Mouse (Mus musculus) lung, embryonic 14.5 days (tissue): Measurements from ENCODE around the gene Yif1b. TPM values are rescaled to one million over a fixed set of nuclear protein-coding genes. Genes with fewer than 3 reads are reported as not detected.

ENCODE experiments used
- ATAC-seq: fragments of 200-750 bp; cut with Nextera tagmentation; 2 replicates; pipeline ENCODE4 v1.8.0; 2017; ENCODE audit warnings: mild to moderate bottlenecking, moderate TSS enrichment, moderate library complexity; ENCODE audit not compliant: insufficient read depth
- DNase-seq: peaks from one replicate; pipeline ENCODE4 v3.0.0-alpha.2; 2015
- H3K27ac ChIP-seq: fragments of 300-500 bp; sonication (generic); 2 replicates; pipeline ENCODE4 v1.5.1; 2014; ENCODE audit warnings: low read depth, mild to moderate bottlenecking, moderate library complexity
- H3K27me3 ChIP-seq: fragments of 300-500 bp; sonication (generic); 2 replicates; pipeline ENCODE4 v1.6.1; 2014; ENCODE audit warnings: low read length, control low read depth; ENCODE audit not compliant: insufficient read depth
- H3K36me3 ChIP-seq: fragments of 300-500 bp; sonication (generic); 2 replicates; pipeline ENCODE4 v1.6.1; 2014; ENCODE audit warnings: control low read depth; ENCODE audit not compliant: insufficient read depth
- H3K4me1 ChIP-seq: fragments of 300-500 bp; sonication (generic); 2 replicates; pipeline ENCODE4 v1.6.1; 2014; ENCODE audit warnings: antibody characterized with exemption, control low read depth; ENCODE audit not compliant: insufficient read depth
- H3K4me2 ChIP-seq: fragments of 300-500 bp; sonication (generic); 2 replicates; pipeline ENCODE4 v1.6.1; 2014; ENCODE audit warnings: mild to moderate bottlenecking
- H3K4me3 ChIP-seq: fragments of 300-500 bp; sonication (generic); 2 replicates; pipeline ENCODE4 v1.5.1; 2014; ENCODE audit warnings: low read depth, low read length
- H3K9ac ChIP-seq: fragments of 300-500 bp; sonication (generic); 2 replicates; pipeline ENCODE4 v1.6.1; 2014
- H3K9me3 ChIP-seq: fragments of 300-500 bp; sonication (generic); 2 replicates; pipeline ENCODE4 v1.6.1; 2016; ENCODE audit warnings: low read depth, low read length, control low read depth
- CTCF ChIP-seq: IDR thresholded peaks from 2 replicates; pipeline ENCODE4 v1.5.1; 2016; ENCODE audit warnings: antibody characterized with exemption, low read depth
- whole genome bisulfite sequencing: fragments of 180-500 bp; shearing (Covaris S2); extraction: QIAGEN DNeasy Blood & Tissue Kit; methylation state at CpG from one replicate; pipeline ENCODE4 v1.1.7; 2014; 5-methylcytosine and 5-hydroxymethylcytosine counted together
- polyA plus RNA-seq: library from polyadenylated mRNA; unstranded; fragments of >200 nt; fragmentation: Nextera tagmentation; extraction: Ambion mirVana; gene quantifications from 2 replicates; pipeline ENCODE4 v1.2.1, GENCODE M21; 2014

Yif1b gene
- polyA plus RNA-seq, 1 experiment from 2014 or later: 123 TPM

DNA sequence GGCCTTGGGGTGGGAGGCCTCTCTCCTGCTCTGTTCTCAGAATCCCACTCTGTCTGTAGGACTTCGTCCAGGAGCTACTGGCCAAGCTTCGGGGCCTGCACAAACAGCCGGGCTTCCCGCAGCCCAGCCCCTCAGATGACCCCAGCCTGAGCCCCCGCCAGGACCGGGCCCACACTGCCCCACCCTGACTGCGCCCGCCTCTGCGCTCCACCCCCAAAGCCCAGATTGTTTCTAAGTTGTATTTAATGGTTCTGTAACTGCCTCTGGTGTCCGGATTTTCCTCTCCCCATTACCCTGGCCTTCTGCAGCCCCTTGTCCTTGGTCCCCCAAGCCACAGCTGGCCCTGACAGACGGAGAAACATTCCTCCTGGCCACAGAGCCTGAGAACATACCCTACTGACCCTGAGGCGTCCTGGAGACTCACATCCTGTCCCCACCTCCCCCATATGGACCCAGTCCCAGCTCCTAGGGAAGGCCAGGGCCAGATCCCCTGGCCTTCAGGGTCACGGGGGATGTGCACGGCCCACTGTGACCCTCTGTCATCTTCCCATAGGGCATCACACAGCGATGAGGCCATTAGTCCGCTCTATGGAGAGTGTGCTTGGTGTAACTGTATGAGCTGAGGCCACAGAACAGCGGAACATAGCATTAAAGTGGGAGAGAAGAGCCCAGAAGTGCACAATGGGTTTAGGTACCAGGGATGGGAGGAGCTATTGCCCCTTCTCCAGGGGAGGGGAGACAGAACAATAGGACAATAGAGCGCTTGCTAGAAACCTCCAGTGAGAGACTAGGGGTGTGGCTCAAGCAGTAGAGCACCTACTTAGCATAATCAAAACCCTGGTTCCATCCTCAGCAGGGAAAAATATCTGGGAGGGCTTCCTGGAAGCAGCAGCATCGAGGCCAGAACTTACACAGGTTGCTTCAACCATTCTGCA, 55.3 kb downstream of the Yif1b start:
- 26% methylated on average over 19 of the region's 19 CpGs for WGBS
- Histone ChIP-seq H3K4me1 (peaks cover 32% of the 10 kb centered on the region), H3K27ac (peak overlapping the region; percentile 86), H3K4me2 (peak overlapping the region; percentile 79), H3K27me3 (no peaks in the 10 kb centered on the region), H3K36me3 (peaks cover 13% of the 10 kb centered on the region; the same call in 1 of the 2 replicates), H3K9ac (no peak overlapping the region), H3K9me3 (no peaks in the 10 kb centered on the region), H3K4me3 (peak overlapping the region; percentile 16; the same call in 1 of the 2 replicates)
- TF ChIP-seq CTCF: no peak
- peak; percentile 28 for ATAC-seq
- peak; percentile 80 for DNase-seq

DNA sequence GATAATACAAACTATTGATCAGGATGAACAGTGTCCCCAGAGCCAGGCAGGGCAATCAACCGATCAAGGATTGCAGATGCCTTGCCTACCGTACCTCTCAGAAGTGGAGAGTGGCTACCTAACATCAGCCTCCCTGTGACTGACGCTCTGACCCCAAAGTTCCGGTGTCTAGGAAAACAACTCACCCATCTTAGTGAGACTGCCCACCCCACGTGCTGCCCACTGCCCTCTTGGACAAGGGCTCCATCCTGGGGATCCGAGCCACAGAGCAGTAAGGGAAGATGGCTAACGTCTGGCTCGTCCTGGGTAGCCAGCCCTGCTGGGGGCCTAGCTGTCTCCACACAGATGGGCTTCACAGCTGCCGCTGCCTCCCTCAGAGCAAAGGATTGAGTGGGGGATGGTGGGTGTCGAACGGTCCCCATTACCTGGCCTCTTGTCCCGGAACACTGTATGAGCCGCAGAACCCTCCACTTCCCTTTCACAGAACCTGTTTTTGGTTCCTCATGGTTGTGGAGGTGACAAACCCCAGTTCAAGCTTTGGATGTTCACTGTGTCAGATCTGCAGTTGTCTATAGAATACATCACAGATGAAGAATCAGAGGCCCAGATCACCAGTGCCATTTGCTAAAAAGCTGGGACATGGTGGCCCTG, 56.1 kb downstream of the Yif1b start:
- Histone ChIP-seq H3K27ac (peak overlapping the region; percentile 86; the same call in 1 of the 2 replicates), H3K27me3 (no peaks in the 10 kb centered on the region), H3K4me2 (no peak overlapping the region), H3K9me3 (no peaks in the 10 kb centered on the region), H3K9ac (no peak overlapping the region), H3K36me3 (peaks cover 13% of the 10 kb centered on the region; the same call in 1 of the 2 replicates), H3K4me3 (no peak overlapping the region), H3K4me1 (peaks cover 27% of the 10 kb centered on the region)
- 64% methylated on average over 13 of the region's 13 CpGs for WGBS
- ATAC-seq (no peak), DNase-seq (no peak)
- TF ChIP-seq CTCF: no peak

DNA sequence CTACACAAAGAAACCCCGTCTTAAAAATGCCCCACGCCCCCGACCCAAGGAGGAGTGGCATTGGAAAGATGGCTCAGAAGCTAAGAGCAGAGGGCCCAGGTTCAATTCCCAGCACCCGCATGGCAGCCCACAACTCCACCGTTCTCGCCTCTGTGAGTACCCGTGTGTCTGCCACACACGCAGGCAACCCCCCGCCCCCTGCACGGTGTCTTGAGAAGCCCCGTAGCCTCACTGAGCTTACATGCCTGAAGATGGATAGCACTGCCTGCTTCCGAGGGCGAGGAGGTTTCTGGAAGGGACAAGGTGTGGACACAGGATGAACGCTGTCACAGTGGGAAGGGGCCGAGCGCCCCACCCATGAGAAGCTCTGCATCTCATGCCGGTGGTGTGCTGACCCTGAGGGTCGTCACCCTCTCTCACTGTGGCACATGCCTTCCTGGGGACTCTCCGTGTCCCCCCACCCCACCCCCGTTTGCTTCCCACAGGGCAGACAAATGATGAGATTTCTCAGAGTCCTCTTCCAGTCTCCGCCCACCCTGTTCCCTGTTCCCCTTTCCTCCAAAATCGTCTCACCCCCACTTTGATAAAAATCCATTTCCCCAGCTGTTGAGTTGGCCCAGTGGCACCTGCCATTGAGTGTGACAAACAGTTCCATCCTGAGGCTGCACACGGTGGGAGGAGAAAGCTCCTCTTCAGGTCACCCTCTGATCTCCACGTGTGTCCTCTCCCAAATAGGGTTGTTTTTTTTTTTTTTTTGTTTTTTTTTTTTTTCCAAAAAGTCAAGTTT, 57.9 kb downstream of the Yif1b start:
- no peak overlapping the region for H3K27ac ChIP-seq
- H3K9me3 ChIP-seq: no peaks in the 10 kb centered on the region
- whole genome bisulfite sequencing: 65% methylated on average over 24 of the region's 24 CpGs
- H3K36me3 ChIP-seq: peaks cover 13% of the 10 kb centered on the region; the same call in 1 of the 2 replicates
- ATAC-seq: no peak
- H3K4me2 ChIP-seq: no peak overlapping the region
- no peak overlapping the region for H3K4me3 ChIP-seq
- H3K27me3 ChIP-seq: no peaks in the 10 kb centered on the region
- H3K4me1 ChIP-seq: peaks cover 17% of the 10 kb centered on the region
- peak; percentile 36 for DNase-seq
- no peak overlapping the region for H3K9ac ChIP-seq
- TF ChIP-seq CTCF: no peak

DNA sequence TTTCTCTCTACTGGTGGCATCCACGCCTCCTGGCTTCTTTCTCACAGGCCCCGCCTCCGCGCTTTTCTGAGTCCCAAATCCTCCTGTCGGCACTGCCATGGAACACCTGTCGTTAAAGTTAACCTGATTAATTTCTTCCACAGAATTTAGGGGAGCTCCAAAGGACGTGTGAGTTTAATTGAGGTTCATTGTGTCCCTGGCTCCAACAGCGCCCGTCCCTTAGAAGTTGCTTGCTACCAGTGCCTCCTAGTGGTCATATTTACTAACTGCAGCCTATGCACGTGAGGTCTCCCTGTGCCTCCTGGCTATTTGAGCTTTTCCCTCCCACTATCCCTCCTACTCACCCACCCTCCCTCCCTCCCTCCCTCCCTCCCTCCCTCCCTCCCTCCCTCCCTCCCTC, 58.9 kb downstream of the Yif1b start:
- peak; percentile 91 for TF ChIP-seq CTCF

More for the DNA sequence above, 58.9 kb downstream of the Yif1b start:
- Histone ChIP-seq H3K4me3 (no peak overlapping the region), H3K27me3 (no peaks in the 10 kb centered on the region), H3K9ac (no peak overlapping the region), H3K27ac (no peak overlapping the region), H3K4me2 (no peak overlapping the region), H3K36me3 (peaks cover 11% of the 10 kb centered on the region; the same call in 1 of the 2 replicates), H3K9me3 (no peaks in the 10 kb centered on the region), H3K4me1 (peaks cover 17% of the 10 kb centered on the region)
- 8% methylated on average over 10 of the region's 10 CpGs for WGBS
- no peak for ATAC-seq
- peak; percentile 90 for DNase-seq

Other genes starting within 250 kb of the Yif1b start
- gene Ryr1, start 113.2 kb upstream of the Yif1b start, polyA plus RNA-seq: 0.22 and 0.45 TPM in 2 replicates
- gene Rasgrp4, start 103.5 kb upstream of the Yif1b start, polyA plus RNA-seq: 0.95 and 1.0 TPM in 2 replicates
- 10.7 and 16.3 TPM in 2 replicates for gene Fam98c, start 82.1 kb upstream of the Yif1b start, polyA plus RNA-seq
- gene Ggn, start 68.1 kb upstream of the Yif1b start, polyA plus RNA-seq: 0.17 and 0.28 TPM in 2 replicates
- gene Spred3, start 67.9 kb upstream of the Yif1b start, polyA plus RNA-seq: 1.7 and 2.5 TPM in 2 replicates
- gene Psmd8, start 57.6 kb upstream of the Yif1b start, polyA plus RNA-seq: 284 and 285 TPM in 2 replicates
- 0.57 and 0.87 TPM in 2 replicates for gene Catsperg1, start 24.3 kb upstream of the Yif1b start, polyA plus RNA-seq
- gene Kcnk6, start 5.8 kb upstream of the Yif1b start, polyA plus RNA-seq: 0.84 and 1.1 TPM in 2 replicates
- gene 2200002D01Rik, start 10.1 kb downstream of the Yif1b start, polyA plus RNA-seq: 4.6 and 4.7 TPM in 2 replicates
- 243 and 265 TPM in 2 replicates for gene Spint2, start 43.6 kb downstream of the Yif1b start, polyA plus RNA-seq
- 114 and 127 TPM in 2 replicates for gene Ppp1r14a, start 51.0 kb downstream of the Yif1b start, polyA plus RNA-seq
- 13.5 and 14.7 TPM in 2 replicates for gene Dpf1, start 65.6 kb downstream of the Yif1b start, polyA plus RNA-seq